Mouse (Mus musculus) liver, embryonic 14.5 days (tissue): ENCODE data around the gene Ptk7.

Experiments used
- CTCF ChIP-seq: IDR thresholded peaks from 2 replicates; pipeline ENCODE4 v1.5.1; 2016; ENCODE audit warnings: antibody characterized with exemption, low read depth, control low read depth
- EP300 ChIP-seq: IDR thresholded peaks from 2 replicates; pipeline ENCODE4 v1.6.1; 2016; ENCODE audit warnings: antibody characterized with exemption, low read depth

DNA sequence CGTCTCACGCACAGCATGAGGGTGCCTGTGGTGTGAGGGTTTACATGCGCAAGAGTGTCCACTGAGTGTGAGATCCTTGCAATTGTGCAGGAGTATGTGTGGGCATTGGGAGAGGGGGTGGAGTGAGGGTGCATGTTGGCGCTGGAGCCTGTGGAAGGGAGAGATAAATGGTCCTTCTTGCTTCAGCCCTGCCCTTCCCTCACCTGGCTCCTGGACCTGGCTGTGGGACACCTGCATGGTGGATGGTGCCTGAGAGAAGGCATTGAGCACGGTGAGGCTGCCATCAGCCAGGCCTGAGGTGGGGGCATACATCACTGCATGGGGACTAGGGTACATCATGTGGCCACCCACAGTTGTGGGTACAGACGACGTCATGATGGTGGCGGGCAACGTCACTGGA, 79.7 kb downstream of the Ptk7 start:
- no peak for TF ChIP-seq CTCF
- TF ChIP-seq EP300 = no peak
